Mouse (Mus musculus) adrenal gland, postnatal 4 days (tissue): ENCODE data around the gene Tat. TPM values are rescaled to one million over a fixed set of nuclear protein-coding genes. Genes with fewer than 3 reads are reported as not detected.

ENCODE experiments used
- DNase-seq, 2 experiments: peaks; one replicate each; pipeline ENCODE4 v3.0.0; 2021 to 2022; ENCODE audit warnings: low spot score in 2 of 2, mixed read lengths in 2 of 2
- long read RNA-seq, 2 experiments: library from polyadenylated mRNA; stranded (forward); transcript quantifications; one replicate each; pipeline ENCODE4 v2.0.0; 2021
- total RNA-seq, 2 experiments: library from RNA; stranded (reverse); gene quantifications; 2 replicates each; pipeline ENCODE4 v1.2.3; 2021

The Tat gene
- total RNA-seq = 1 to 10 TPM in 1 of 2 experiments, under 1 TPM in 1; 0.48 to 8.8 TPM
- long read RNA-seq, experiment 1, transcript Tat-201 (12 exons, 2,375 nt) = major isoform, 7 of 7 reads
- long read RNA-seq, experiment 1, partial matches to known transcripts = 0 of 7 reads
- long read RNA-seq, experiment 1, other reads (novel, unspliced or antisense) = 0 of 7 reads
- long read RNA-seq, experiment 2 = 0 reads

DNA sequence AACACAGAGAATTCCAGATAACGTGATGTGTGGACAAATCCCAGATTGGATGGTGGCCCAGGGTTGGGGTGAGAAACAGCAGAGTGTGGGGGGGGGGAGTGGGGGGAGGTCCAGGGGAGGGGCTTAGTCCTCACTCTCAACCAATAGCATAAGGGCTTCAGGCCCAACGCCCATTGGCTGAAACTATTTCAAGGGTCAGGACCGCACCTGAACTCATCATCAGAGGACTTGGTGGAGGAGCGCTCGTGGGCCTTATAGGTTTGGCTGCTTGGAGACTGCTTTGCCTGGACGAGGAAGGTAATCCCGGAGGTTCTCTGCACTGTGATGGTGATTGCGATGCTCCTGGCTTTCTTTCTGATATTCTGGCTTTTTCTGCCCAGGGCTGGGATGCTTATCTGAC is at the start of gene Tat:
TSS of gene Tat (plus strand) at position 214 of the 400 bp plus-strand sequence.
- DNase-seq = no peak

GRCm38 (mm10) chr8:109941606-109942360 is 48.5 kb upstream of the Tat start:
- no peak for DNase-seq

GRCm38 (mm10) chr8:109945153-109945632 is 45.0 kb upstream of the Tat start:
- DNase-seq = no peak

- DNase-seq = no peak
These were observed 44.5 kb upstream of the Tat start for GRCm38 (mm10) chr8:109945694-109946093.

- DNase-seq = no peak
These were observed 44.0 kb upstream of the Tat start for GRCm38 (mm10) chr8:109946272-109946671.

DNA sequence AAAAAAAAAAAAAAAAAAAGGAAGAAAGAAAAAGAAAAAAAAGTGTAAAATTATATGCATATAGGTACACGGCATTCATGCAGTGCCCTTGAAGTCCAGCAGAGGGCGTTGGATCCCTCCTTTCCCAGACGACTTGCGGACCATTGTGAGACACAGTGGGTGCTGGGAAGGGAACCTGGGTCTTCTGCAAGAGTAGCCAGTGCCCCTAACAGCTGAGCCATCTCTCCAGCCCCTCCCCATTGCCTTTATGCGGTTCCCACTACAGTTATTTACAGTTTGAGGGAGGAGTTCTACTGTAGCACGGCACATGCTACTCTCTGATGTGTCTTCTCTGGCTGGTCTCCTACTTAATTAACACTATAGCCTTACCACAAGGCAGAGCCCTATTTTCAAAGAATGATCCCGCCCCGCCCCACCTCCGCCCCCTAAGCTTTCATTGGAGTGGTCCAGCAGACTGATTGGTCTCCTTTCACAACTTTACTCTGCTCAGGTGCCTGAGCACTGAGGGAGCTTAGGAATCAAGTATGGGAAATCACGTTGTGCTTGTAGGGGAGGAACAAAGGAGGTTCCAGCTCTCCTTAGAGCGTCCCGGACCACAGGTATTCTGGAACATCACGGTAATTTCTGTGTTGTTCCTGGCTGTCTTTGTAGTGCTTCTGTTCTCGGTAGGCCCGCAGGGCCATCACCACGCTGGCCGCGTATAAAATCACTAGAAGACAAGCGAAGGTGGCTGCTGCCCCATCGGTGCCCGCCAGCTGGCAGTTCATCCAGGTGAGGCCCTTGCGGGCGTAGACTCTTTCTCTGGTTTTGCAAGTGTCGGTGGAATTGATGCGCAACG is 42.6 kb upstream of the Tat start:
- no peak for DNase-seq

DNA sequence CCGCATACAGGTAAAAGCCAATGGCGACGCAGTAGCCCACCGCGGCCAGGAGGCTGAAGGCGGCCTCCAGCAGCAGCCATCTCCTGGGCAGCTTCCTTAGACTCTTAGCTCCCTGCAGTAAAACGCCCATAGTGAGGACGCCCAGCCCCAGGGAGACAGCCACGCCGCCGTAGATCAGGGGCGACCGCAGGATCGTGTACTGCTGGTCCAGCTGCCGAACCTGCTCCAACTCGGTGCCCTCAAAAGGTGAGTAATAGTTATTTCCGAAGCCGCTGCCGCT is 42.0 kb upstream of the Tat start:
- no peak for DNase-seq

DNA sequence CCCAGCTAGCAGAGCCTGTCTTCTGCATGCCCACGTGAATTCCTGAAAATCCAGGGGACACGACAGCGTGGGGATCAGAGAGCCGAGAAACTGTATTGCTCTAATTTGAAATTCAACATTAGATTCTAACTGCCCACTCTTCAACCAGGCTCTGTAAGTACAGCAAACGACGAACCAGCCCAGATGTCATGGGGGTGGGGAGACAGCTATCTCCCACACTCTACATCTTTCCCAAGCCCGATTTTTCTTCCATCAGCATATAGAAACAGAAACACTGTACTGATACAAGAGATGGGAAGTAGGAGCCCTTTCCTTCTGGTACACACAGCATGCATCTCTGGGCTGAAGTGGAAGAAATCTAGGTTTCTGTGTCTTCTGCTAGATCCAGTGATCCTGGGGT is 38.1 kb upstream of the Tat start:
- DNase-seq = no peak

GRCm38 (mm10) chr8:109954486-109954948 is 35.7 kb upstream of the Tat start:
- DNase-seq = no peak

DNA sequence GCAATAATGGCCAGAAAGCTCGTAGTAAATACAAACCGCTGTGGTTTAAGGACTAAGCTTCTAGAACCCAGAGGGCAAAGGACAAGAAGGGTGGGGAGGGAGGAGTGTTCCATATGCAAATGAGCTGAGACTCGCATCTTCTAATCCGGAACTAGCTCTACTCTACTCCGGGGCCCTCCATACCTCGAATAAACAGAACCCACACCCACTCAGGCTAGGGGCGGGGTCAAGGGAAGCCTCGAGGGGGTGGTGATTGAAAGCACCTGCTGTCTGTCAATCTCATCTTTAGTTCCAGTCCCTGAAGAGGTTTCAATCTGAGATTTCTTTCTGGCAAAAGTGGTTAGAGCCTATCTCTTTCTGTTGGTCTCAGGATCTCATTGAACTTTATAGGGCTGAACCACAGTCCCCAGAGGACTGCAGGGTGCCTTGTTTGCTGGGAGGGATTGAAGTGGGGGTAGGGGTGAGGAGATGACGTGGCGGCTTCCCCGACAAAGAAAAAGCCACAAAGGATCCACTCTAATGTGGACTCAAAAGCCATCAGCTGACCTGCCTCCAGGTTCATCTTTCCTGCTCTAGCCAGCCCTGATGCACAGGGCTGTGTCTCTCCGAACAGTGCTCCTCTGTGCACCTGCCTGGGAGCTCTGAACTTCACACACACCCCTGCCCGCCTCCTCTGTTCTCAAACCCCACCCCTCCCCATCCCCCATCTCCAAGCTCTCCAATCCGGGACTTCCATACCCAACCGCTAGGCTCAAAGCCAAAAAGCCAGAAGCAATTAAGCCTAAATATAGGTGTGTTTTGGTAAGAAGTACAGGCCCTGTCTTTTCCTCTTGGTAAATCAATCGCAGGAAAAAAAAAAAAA is 32.8 kb upstream of the Tat start:
- DNase-seq = no peak

DNA sequence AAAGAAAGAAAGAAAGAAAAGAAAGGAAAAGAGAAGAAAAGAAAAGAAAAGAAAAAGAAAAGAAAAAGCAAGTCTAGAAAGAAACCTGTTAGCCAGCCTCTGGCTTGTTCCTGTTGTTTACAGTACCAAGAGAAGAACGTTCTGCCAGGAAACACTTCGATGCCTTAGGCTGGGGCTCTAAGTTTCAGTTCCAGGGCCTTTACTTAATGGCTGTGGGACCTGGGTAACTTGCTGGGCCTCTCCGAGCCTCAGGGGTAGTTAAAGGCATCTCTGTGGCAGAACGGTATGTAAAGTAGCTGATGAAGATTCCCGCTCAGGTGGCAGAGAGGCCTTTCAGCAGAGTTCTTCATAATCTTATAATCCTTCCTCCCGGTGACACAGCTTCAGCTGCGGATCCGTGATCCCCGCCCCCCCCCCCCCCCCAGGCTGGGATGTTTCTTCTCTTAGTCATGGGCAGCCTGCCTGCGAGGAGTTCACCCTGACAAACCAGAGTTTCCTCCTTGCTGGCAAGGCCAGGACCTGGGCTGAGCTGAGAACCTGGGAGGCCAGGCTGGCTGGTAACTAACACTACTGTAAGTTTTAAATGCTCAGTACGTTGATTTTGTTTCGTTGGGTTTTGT is 32.1 kb upstream of the Tat start:
- no peak for DNase-seq

GRCm38 (mm10) chr8:109959112-109959511 is 31.1 kb upstream of the Tat start:
- no peak for DNase-seq

- no peak for DNase-seq
These were observed 28.4 kb upstream of the Tat start, which contains the start of gene Marveld3 for GRCm38 (mm10) chr8:109961693-109962367. Gene Marveld3, minus strand, starts transcription at chr8:109962203.

DNA sequence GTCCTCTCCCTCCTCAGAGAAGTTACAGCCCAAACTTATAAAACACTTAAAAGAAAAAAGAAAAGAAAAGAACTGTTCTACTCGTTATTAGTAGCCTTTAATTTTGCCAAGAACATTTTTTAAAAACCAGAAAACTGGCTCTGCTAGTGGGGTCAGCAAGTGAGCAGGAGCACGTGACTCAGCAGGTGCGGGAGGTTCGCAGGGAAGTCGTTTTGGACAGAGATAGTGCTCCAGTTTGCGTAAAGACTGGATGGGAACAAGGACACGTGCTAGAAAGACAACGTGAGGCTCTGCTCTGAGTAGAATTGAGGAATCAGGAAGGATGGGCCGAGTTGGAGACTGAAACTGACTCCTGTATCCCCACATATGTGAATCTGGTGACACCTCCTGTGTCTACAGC is 27.3 kb upstream of the Tat start:
- DNase-seq = no peak

- no peak for DNase-seq
These were observed 26.8 kb upstream of the Tat start for GRCm38 (mm10) chr8:109963421-109963820.

DNA sequence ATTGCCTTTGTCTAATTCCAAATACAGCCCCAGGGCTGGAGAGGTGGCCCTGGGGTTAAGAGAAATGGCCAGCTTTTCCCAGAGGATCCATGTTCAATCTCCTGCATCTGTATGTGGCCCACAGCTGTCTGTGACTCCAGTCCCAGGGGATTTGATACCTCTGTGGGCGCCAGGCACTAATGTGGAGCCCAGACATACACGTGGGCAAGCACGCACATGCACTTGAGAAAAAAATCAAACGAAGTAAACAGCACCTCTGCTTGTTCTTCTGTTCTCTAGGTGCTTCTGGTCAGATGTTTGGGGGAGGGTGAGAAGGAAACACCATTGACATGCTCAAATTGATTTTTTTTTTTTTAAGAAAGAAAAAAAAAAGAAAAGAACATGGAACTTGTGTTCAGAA is 26.1 kb upstream of the Tat start:
- DNase-seq = no peak

DNA sequence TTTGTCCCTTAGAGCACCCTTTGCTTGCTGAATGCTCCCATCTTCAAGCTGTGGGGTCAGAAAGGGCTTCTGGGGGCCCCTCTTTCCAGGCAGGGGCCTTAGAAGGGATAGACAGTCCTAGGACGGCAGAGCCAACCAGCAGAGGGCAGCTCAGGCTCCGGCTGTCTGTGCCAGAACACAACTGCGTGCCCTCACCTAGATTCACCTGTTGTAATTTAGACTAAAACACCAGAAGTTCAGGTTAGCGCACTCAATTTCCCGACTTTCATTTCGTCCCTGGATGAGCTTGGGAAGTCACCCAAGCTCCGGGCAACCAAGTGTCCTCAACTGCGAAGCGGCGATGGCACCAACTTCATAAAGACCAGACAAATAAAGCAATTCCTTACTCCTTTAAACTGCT is 21.4 kb upstream of the Tat start:
- no peak for DNase-seq

- DNase-seq = no peak
These were observed 19.9 kb upstream of the Tat start for GRCm38 (mm10) chr8:109970323-109970722.

GRCm38 (mm10) chr8:109972901-109973300 is 17.3 kb upstream of the Tat start:
- DNase-seq = no peak

DNA sequence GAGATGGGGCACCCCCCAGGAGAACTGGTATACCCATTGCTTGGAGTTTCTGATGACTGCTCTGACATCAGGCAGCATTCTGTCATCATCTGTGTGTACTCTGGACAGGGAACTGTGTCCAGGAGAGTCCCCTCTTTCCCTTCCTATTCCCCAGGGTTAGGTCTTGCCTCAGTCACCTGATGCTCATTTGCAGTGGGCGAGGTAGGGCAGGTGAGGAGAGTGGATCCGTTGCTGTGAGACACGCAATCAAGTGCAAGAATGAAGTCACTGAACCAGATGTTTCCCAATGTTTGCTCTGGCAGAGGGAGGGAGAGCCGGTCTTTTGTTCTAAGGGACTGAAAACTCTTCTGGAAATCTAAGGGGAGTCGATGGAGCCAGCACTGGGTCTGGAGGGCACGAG is 10.9 kb upstream of the Tat start:
- no peak for DNase-seq
